Mouse (Mus musculus) liver, embryonic 13.5 days (tissue): ENCODE results near the gene Ccnd3. TPM values are rescaled to one million over a fixed set of nuclear protein-coding genes. Genes with fewer than 3 reads are reported as not detected.
A peak's percentile ranks its signal among the peaks of the same experiment; 100 is the strongest.

ENCODE experiments used
- ATAC-seq: fragments of 200-750 bp; cut with Nextera tagmentation; 2 replicates; pipeline ENCODE4 v1.8.0; 2017; ENCODE audit warnings: low read depth, mild to moderate bottlenecking, moderate number of reproducible peaks, moderate library complexity
- DNase-seq: peaks from one replicate; pipeline ENCODE4 v3.0.0; 2022
- H3K27ac ChIP-seq: fragments of 300-500 bp; sonication (generic); 2 replicates; pipeline ENCODE4 v1.5.1; 2015; ENCODE audit warnings: moderate library complexity, mild to moderate bottlenecking, inconsistent platforms
- H3K27me3 ChIP-seq: fragments of 300-500 bp; sonication (generic); 2 replicates; pipeline ENCODE4 v1.6.1; 2015; ENCODE audit warnings: mild to moderate bottlenecking, inconsistent platforms
- H3K36me3 ChIP-seq: fragments of 300-500 bp; sonication (generic); 2 replicates; pipeline ENCODE4 v1.6.1; 2015; ENCODE audit warnings: mild to moderate bottlenecking, inconsistent platforms
- H3K4me1 ChIP-seq: fragments of 300-500 bp; sonication (generic); replicated peaks from 2 replicates; pipeline ENCODE4 v1.6.1; 2015; ENCODE audit warnings: inconsistent platforms
- H3K4me2 ChIP-seq: fragments of 300-500 bp; sonication (generic); 2 replicates; pipeline ENCODE4 v1.6.1; 2015; ENCODE audit warnings: inconsistent platforms, mild to moderate bottlenecking, moderate library complexity
- H3K4me3 ChIP-seq: fragments of 300-500 bp; sonication (generic); replicated peaks from 2 replicates; pipeline ENCODE4 v1.5.1; 2015; ENCODE audit warnings: mild to moderate bottlenecking, inconsistent platforms
- H3K9ac ChIP-seq: fragments of 300-500 bp; sonication (generic); 2 replicates; pipeline ENCODE4 v1.6.1; 2015; ENCODE audit warnings: mild to moderate bottlenecking, inconsistent platforms
- H3K9me3 ChIP-seq: fragments of 300-500 bp; sonication (generic); replicated peaks from 2 replicates; pipeline ENCODE4 v1.6.1; 2016; ENCODE audit warnings: inconsistent platforms
- WGBS: fragments of 180-500 bp; shearing (Covaris S2); methylation state at CpG from one replicate; pipeline ENCODE4 v1.1.7; 2015; ENCODE audit not compliant: insufficient replicate concordance; 5-methylcytosine and 5-hydroxymethylcytosine counted together
- polyA plus RNA-seq: library from polyadenylated mRNA; unstranded; fragments of >200 nt; fragmentation: Nextera tagmentation; extraction: Ambion mirVana; gene quantifications from 2 replicates; pipeline ENCODE4 v1.2.1, GENCODE M21; 2015

The Ccnd3 gene
- polyA plus RNA-seq, 1 experiment from 2014 or later = 400 TPM

- Histone ChIP-seq H3K4me3 (no peak overlapping the region), H3K4me2 (0 out of 2 replicates have a peak overlapping the region, but pooled peaks have one; percentile 44), H3K36me3 (no peaks in the 10 kb centered on the region), H3K27ac (peak overlapping the region; percentile 99), H3K9me3 (no peaks in the 10 kb centered on the region), H3K9ac (peak overlapping the region; percentile 53), H3K4me1 (peaks cover 90% of the 10 kb centered on the region), H3K27me3 (no peaks in the 10 kb centered on the region)
- WGBS = 64% methylated on average over 10 of the region's 10 CpGs
- DNase-seq = no peak
- no peak for ATAC-seq
Measured at GRCm38 (mm10) chr17:47531387-47531818, 26.6 kb downstream of the Ccnd3 start.

GRCm38 (mm10) chr17:47532364-47532763 lies 27.5 kb downstream of the Ccnd3 start:
- no peak overlapping the region for H3K4me3 ChIP-seq
- 70% methylated on average over 5 of the region's 5 CpGs for WGBS
- no peaks in the 10 kb centered on the region for H3K36me3 ChIP-seq
- no peaks in the 10 kb centered on the region for H3K9me3 ChIP-seq
- ATAC-seq = peak; percentile 35; the same call in 1 of the 2 replicates
- peak overlapping the region; percentile 99 for H3K27ac ChIP-seq
- peaks cover 89% of the 10 kb centered on the region for H3K4me1 ChIP-seq
- H3K27me3 ChIP-seq = no peaks in the 10 kb centered on the region
- peak; percentile 54 for DNase-seq
- H3K4me2 ChIP-seq = peak overlapping the region; percentile 44
- H3K9ac ChIP-seq = peak overlapping the region; percentile 58

GRCm38 (mm10) chr17:47533691-47534090 lies 28.8 kb downstream of the Ccnd3 start:
- Histone ChIP-seq H3K36me3 (no peaks in the 10 kb centered on the region), H3K4me1 (peaks cover 86% of the 10 kb centered on the region), H3K27ac (peak overlapping the region; percentile 99), H3K27me3 (no peaks in the 10 kb centered on the region), H3K9me3 (no peaks in the 10 kb centered on the region), H3K9ac (peak overlapping the region; percentile 69; the same call in 1 of the 2 replicates), H3K4me2 (peak overlapping the region; percentile 70; the same call in 1 of the 2 replicates), H3K4me3 (no peak overlapping the region)
- no peak for DNase-seq
- no peak for ATAC-seq
- WGBS = 95% methylated on average over 13 of the region's 13 CpGs

GRCm38 (mm10) chr17:47535812-47536236 lies 31.0 kb downstream of the Ccnd3 start:
- Histone ChIP-seq H3K27me3 (no peaks in the 10 kb centered on the region), H3K27ac (peak overlapping the region; percentile 99), H3K9me3 (no peaks in the 10 kb centered on the region), H3K9ac (peak overlapping the region; percentile 69), H3K4me3 (peak overlapping the region; percentile 42), H3K4me2 (peak overlapping the region; percentile 70), H3K4me1 (peaks cover 90% of the 10 kb centered on the region), H3K36me3 (no peaks in the 10 kb centered on the region)
- peak; percentile 91 for DNase-seq
- ATAC-seq = peak; percentile 95
- WGBS = 21% methylated on average over 9 of the region's 9 CpGs

GRCm38 (mm10) chr17:47538049-47538448 lies 33.2 kb downstream of the Ccnd3 start:
- Histone ChIP-seq H3K9me3 (no peaks in the 10 kb centered on the region), H3K27me3 (no peaks in the 10 kb centered on the region), H3K36me3 (no peaks in the 10 kb centered on the region), H3K4me3 (no peak overlapping the region), H3K9ac (peak overlapping the region; percentile 36; the same call in 1 of the 2 replicates), H3K4me2 (no peak overlapping the region), H3K27ac (peak overlapping the region; percentile 99), H3K4me1 (peaks cover 90% of the 10 kb centered on the region)
- no peak for ATAC-seq
- no peak for DNase-seq
- WGBS = 83% methylated on average over 3 of the region's 3 CpGs

GRCm38 (mm10) chr17:47539128-47539527 lies 34.3 kb downstream of the Ccnd3 start:
- no peak for DNase-seq
- Histone ChIP-seq H3K4me3 (no peak overlapping the region), H3K9me3 (no peaks in the 10 kb centered on the region), H3K4me2 (no peak overlapping the region), H3K27ac (peak overlapping the region; percentile 53), H3K36me3 (no peaks in the 10 kb centered on the region), H3K27me3 (no peaks in the 10 kb centered on the region), H3K4me1 (peaks cover 88% of the 10 kb centered on the region), H3K9ac (peak overlapping the region; percentile 3; the same call in 1 of the 2 replicates)
- WGBS = 87% methylated on average over 4 of the region's 4 CpGs
- ATAC-seq = no peak

- Histone ChIP-seq H3K9ac (peak overlapping the region; percentile 36), H3K36me3 (no peaks in the 10 kb centered on the region), H3K4me2 (no peak overlapping the region), H3K27ac (peak overlapping the region; percentile 53), H3K9me3 (no peaks in the 10 kb centered on the region), H3K27me3 (no peaks in the 10 kb centered on the region), H3K4me3 (no peak overlapping the region), H3K4me1 (peaks cover 60% of the 10 kb centered on the region)
- DNase-seq = no peak
- WGBS = 21% methylated on average over 5 of the region's 5 CpGs
- no peak for ATAC-seq
Measured at GRCm38 (mm10) chr17:47542061-47542460, 37.2 kb downstream of the Ccnd3 start.

- Histone ChIP-seq H3K36me3 (no peaks in the 10 kb centered on the region), H3K4me1 (peaks cover 49% of the 10 kb centered on the region), H3K27ac (peak overlapping the region; percentile 53), H3K9me3 (no peaks in the 10 kb centered on the region), H3K4me2 (no peak overlapping the region), H3K4me3 (no peak overlapping the region), H3K9ac (peak overlapping the region; percentile 36; the same call in 1 of the 2 replicates), H3K27me3 (no peaks in the 10 kb centered on the region)
- ATAC-seq (no peak), DNase-seq (no peak)
- WGBS = 67% methylated on average over 7 of the region's 7 CpGs
Measured at GRCm38 (mm10) chr17:47543051-47543650, 38.3 kb downstream of the Ccnd3 start.

- Histone ChIP-seq H3K4me1 (peaks cover 38% of the 10 kb centered on the region), H3K36me3 (no peaks in the 10 kb centered on the region), H3K9ac (no peak overlapping the region), H3K9me3 (no peaks in the 10 kb centered on the region), H3K4me2 (no peak overlapping the region), H3K4me3 (no peak overlapping the region), H3K27me3 (no peaks in the 10 kb centered on the region), H3K27ac (no peak overlapping the region)
- WGBS = 84% methylated on average over 12 of the region's 12 CpGs
- ATAC-seq = no peak
- DNase-seq = no peak
Measured at GRCm38 (mm10) chr17:47545154-47545553, 40.3 kb downstream of the Ccnd3 start.

- H3K27ac ChIP-seq = no peak overlapping the region
- H3K4me2 ChIP-seq = no peak overlapping the region
Measured at GRCm38 (mm10) chr17:47545861-47546331, 41.0 kb downstream of the Ccnd3 start.

GRCm38 (mm10) chr17:47551049-47551448 lies 46.2 kb downstream of the Ccnd3 start:
- DNase-seq (no peak), ATAC-seq (no peak)
- no peaks in the 10 kb centered on the region for H3K9me3 ChIP-seq

More at GRCm38 (mm10) chr17:47545861-47546331, 41.0 kb downstream of the Ccnd3 start:
- 85% methylated on average over 17 of the region's 17 CpGs for WGBS
- Histone ChIP-seq H3K36me3 (no peaks in the 10 kb centered on the region), H3K4me1 (peaks cover 41% of the 10 kb centered on the region), H3K27me3 (no peaks in the 10 kb centered on the region), H3K9ac (no peak overlapping the region), H3K4me3 (no peak overlapping the region), H3K9me3 (no peaks in the 10 kb centered on the region)
- ATAC-seq (no peak), DNase-seq (no peak)

GRCm38 (mm10) chr17:47552994-47553393 lies 48.1 kb downstream of the Ccnd3 start:
- H3K27me3 ChIP-seq = no peaks in the 10 kb centered on the region
- no peak overlapping the region for H3K27ac ChIP-seq
- no peak overlapping the region for H3K4me3 ChIP-seq
- H3K4me1 ChIP-seq = peaks cover 21% of the 10 kb centered on the region
- no peak for ATAC-seq
- H3K36me3 ChIP-seq = no peaks in the 10 kb centered on the region
- DNase-seq = no peak
- no peaks in the 10 kb centered on the region for H3K9me3 ChIP-seq
- no peak overlapping the region for H3K4me2 ChIP-seq
- no peak overlapping the region for H3K9ac ChIP-seq

More at GRCm38 (mm10) chr17:47551049-47551448, 46.2 kb downstream of the Ccnd3 start:
- Histone ChIP-seq H3K36me3 (no peaks in the 10 kb centered on the region), H3K9ac (no peak overlapping the region), H3K27ac (no peak overlapping the region), H3K27me3 (no peaks in the 10 kb centered on the region), H3K4me2 (no peak overlapping the region), H3K4me1 (peaks cover 21% of the 10 kb centered on the region), H3K4me3 (no peak overlapping the region)
- WGBS = 78% methylated on average over 7 of the region's 7 CpGs
